Mouse (Mus musculus): ENCODE results near the gene Antxrl. TPM values are rescaled to one million over a fixed set of nuclear protein-coding genes. Genes with fewer than 3 reads are reported as not detected.
A peak's percentile ranks its signal among the peaks of the same experiment; 100 is the strongest.

The Antxrl gene
- total RNA-seq, 1 experiment from 2014 or later = not detected

DNA sequence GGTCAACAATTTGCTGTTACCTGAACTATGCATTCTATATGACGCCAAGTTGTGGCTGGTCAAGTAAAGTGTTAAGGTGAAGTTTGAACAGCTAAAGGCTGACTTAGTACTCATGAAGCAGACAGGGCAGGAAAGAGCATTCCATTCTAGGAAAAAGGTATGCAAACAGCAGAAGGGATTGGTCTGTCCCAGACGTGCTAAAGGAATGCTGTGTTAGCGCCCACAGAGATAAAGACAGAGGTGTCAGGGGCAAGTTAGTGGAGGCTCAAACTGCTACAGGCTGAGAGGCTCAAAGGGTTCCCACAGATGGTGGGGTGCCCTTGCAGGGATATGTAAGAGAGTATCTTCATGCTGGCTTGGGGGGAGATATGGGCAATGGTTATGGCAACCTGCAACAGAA, 51.3 kb downstream of the Antxrl start:
- no peak for DNase-seq

DNA sequence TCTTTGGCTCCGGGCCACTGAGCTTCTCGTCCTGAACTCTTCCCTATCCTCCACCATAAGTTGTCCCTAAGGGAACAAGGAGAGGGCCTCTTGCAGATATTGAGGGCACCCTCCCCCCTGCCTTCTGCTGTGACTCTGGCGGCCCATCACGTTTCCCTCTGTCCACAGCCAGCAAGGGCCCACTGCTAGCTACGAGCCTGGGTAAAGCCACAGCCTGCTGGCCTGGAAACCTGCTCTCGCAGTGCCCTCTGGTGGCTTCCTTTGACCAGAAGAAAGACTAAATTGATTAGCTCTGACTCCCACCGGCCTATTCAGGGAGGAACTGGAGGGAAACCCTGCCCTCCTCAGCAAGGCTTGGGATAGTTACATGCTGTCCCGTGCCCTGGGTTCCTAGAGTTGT, 52.4 kb downstream of the Antxrl start:
- peak; percentile 71 for DNase-seq

GRCm38 (mm10) chr14:34106389-34107062, 54.0 kb downstream of the Antxrl start:
- DNase-seq = peak; percentile 65

DNA sequence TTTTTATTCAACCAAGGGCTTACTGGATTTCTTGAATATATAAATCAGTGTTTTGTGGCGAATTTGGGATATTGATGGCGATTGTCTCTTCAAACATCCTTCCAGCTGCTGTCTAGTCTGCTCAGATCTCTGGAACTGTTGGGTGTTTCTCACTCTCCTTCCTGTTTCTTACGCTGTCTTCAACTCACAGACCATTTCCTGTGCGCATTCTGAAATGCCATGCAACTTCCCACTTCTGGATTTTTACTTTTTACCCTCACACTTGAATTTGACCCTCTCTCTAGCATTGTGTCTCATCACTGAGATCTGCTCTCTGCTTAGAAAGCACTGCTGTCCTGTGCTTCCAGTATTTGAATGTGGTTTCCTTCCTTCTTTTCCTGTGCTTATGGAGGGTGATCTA, 55.1 kb downstream of the Antxrl start:
- DNase-seq = no peak

GRCm38 (mm10) chr14:34114311-34114710, 61.8 kb downstream of the Antxrl start:
- no peak for DNase-seq

DNA sequence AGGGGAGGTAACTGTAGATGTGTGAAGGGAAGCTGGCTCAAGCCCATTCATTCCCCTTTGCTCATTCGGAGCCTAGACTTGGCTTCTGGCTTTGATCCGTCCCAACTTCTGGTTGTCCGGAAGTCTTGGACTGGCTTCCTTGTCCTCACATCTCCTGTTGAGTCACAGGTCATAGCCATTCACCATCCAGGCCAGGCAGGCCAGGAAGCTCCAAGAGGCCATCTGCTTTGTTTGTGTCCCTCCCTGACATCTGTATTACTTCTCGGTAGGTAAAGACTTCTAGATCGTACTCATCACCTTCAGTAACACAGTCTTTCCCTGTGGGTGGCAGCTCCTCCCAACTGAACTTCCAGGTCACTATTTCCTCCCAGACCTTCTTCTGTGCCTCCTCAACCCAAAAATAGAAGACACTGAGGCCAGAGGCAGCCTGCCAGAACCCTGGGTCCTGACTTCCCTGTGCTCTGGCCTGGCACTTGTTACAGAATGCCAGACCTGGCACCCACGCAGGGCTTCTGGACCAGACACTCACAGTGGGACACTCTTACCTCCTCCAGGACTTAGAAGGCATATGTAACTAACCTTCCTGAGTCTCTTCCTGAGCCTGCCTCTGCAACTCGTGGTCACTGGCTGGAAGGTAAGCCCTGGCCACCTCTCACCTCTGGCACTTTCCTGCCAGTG, 66.7 kb downstream of the Antxrl start:
- peak; percentile 13 for DNase-seq

GRCm38 (mm10) chr14:34120016-34120910, 67.8 kb downstream of the Antxrl start:
- no peak for DNase-seq

- no peak for DNase-seq
Measured at GRCm38 (mm10) chr14:34120923-34121351, 68.4 kb downstream of the Antxrl start.

DNA sequence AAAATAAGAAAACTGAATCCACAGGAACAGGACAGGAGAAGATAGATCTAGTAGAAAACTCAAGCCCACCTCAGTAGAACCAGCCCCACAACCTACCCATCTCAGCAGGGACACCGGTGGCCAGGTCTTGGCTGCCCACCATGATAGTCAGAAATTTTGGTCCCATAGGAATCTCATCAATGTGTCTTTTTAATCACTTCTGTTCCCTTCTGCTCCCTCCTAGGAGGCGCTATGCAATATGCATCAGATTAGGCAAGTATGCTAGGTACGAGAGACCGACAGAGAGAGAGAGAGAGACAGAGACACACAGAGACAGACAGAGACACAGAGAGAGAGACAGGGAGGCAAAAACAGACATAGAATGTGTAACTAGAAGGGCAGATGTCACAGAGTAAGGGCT, 69.2 kb downstream of the Antxrl start:
- DNase-seq = no peak

Other genes starting within 250 kb of the Antxrl start
- 10.4 and 10.8 TPM in 2 replicates for gene Gdf10, start 129.1 kb upstream of the Antxrl start, total RNA-seq (2021)
- gene Gdf2, start 111.7 kb upstream of the Antxrl start, total RNA-seq (2021) = not detected in 2 replicates
- not detected in 2 replicates for gene Rbp3, start 98.7 kb upstream of the Antxrl start, total RNA-seq (2021)
- gene Zfp488, start 73.9 kb upstream of the Antxrl start, total RNA-seq (2021) = 0.12 TPM in 1 of 2 replicates, not detected in the other
- gene Gm30083, start 37.5 kb upstream of the Antxrl start, total RNA-seq (2021) = not detected in 2 replicates
- not detected in 2 replicates for gene Gm5460, start 35.9 kb upstream of the Antxrl start, total RNA-seq (2021)
- 1.3 and 2.1 TPM in 2 replicates for gene Anxa8, start 33.3 kb downstream of the Antxrl start, total RNA-seq (2021)
- gene A630023A22Rik, start 50.0 kb downstream of the Antxrl start, total RNA-seq (2021) = not detected in 2 replicates
- 0.15 TPM in 1 of 2 replicates, not detected in the other for gene Npy4r, start 99.8 kb downstream of the Antxrl start, total RNA-seq (2021)
- 0.76 and 2.5 TPM in 2 replicates for gene Gprin2, start 148.9 kb downstream of the Antxrl start, total RNA-seq (2021)
- 0.33 TPM in 1 of 2 replicates, not detected in the other for gene Syt15, start 166.9 kb downstream of the Antxrl start, total RNA-seq (2021)